Mouse (Mus musculus) forebrain, embryonic 15.5 days (tissue): Measurements from ENCODE around the gene Aff3. TPM values are rescaled to one million over a fixed set of nuclear protein-coding genes. Genes with fewer than 3 reads are reported as not detected.
A peak's percentile ranks its signal among the peaks of the same experiment; 100 is the strongest.

Experiments
- ATAC-seq: fragments of 200-750 bp; cut with Nextera tagmentation; replicated peaks from 2 replicates; pipeline ENCODE4 v1.8.0; 2017; ENCODE audit warnings: mild to moderate bottlenecking, moderate TSS enrichment, moderate library complexity
- H3K27ac ChIP-seq: fragments of 300-500 bp; sonication (generic); replicated peaks from 2 replicates; pipeline ENCODE4 v1.5.1; 2015; ENCODE audit warnings: mild to moderate bottlenecking, inconsistent platforms
- H3K27me3 ChIP-seq: fragments of 300-500 bp; sonication (generic); 2 replicates; pipeline ENCODE4 v1.6.1; 2015; ENCODE audit warnings: inconsistent platforms
- H3K36me3 ChIP-seq: fragments of 300-500 bp; sonication (generic); 2 replicates; pipeline ENCODE4 v1.6.1; 2015; ENCODE audit warnings: mild to moderate bottlenecking, inconsistent platforms
- H3K4me1 ChIP-seq: fragments of 300-500 bp; sonication (generic); 2 replicates; pipeline ENCODE4 v1.6.1; 2015; ENCODE audit warnings: inconsistent platforms
- H3K4me2 ChIP-seq: fragments of 300-500 bp; sonication (generic); replicated peaks from 2 replicates; pipeline ENCODE4 v1.6.1; 2015; ENCODE audit warnings: mild to moderate bottlenecking, inconsistent platforms
- H3K4me3 ChIP-seq: fragments of 300-500 bp; sonication (generic); 2 replicates; pipeline ENCODE4 v1.5.1; 2015; ENCODE audit warnings: mild to moderate bottlenecking, inconsistent platforms
- H3K9ac ChIP-seq: fragments of 300-500 bp; sonication (generic); replicated peaks from 2 replicates; pipeline ENCODE4 v1.6.1; 2015; ENCODE audit warnings: mild to moderate bottlenecking, inconsistent platforms
- H3K9me3 ChIP-seq: fragments of 300-500 bp; sonication (generic); 2 replicates; pipeline ENCODE4 v1.6.1; 2016; ENCODE audit warnings: inconsistent platforms
- WGBS: fragments of 180-500 bp; shearing (Covaris S2); methylation state at CpG from one replicate; pipeline ENCODE4 v1.1.7; 2015; ENCODE audit warnings: mixed read lengths; 5-methylcytosine and 5-hydroxymethylcytosine counted together
- polyA plus RNA-seq: library from polyadenylated mRNA; unstranded; fragments of >200 nt; fragmentation: Nextera tagmentation; extraction: Ambion mirVana; gene quantifications from 2 replicates; pipeline ENCODE4 v1.2.1, GENCODE M21; 2015

The Aff3 gene
- polyA plus RNA-seq, 1 experiment from 2014 or later = 36.9 TPM

DNA sequence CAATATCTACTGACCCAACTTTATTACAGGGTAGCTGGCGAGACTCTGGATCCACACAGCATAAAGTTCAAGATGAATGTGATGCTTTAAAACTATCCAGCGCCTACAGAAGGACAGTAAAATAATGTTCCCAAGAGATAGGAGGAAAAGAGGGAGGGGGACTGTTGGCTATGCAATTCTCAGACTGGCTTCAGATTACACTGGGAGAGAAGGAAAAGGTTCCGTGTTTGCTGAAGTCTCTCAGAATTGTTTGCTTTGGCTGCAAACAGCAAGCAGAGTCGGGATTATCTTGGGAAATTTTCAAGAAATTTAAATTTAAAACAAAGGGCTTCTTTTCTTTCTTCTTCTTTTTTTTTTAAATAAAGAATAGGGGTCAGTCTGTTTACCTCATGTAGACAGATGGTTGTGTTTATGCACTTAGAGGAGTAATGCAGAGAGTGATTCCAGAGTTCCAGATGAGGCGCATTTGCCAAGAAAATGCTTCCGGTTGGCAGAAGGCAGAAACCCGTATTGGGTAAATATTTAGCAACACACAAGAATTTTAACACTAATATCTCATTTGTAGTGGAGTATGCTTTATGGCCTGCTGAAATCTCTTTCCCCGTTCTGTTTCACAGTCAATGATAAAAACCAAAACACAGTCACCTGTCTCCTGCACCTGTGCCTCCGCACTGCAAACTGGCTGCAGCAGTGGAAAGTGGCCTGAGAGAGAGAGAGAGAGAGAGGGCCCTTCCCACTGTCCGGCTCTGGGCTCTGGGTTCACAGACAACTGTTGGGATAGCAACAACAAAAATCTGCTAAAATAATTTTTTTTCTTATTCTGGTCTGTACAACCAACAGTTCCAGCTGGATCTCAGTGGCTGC is 306.6 kb downstream of the Aff3 start:
- no peak overlapping the region for H3K4me2 ChIP-seq
- no peak overlapping the region for H3K9ac ChIP-seq
- peak; percentile 63 for ATAC-seq
- H3K27me3 ChIP-seq = no peaks in the 10 kb centered on the region
- H3K9me3 ChIP-seq = no peaks in the 10 kb centered on the region
- WGBS = 68% methylated on average over 10 of the region's 10 CpGs
- H3K4me3 ChIP-seq = no peak overlapping the region
- H3K36me3 ChIP-seq = no peaks in the 10 kb centered on the region
- H3K4me1 ChIP-seq = peaks cover 30% of the 10 kb centered on the region
- H3K27ac ChIP-seq = no peak overlapping the region

DNA sequence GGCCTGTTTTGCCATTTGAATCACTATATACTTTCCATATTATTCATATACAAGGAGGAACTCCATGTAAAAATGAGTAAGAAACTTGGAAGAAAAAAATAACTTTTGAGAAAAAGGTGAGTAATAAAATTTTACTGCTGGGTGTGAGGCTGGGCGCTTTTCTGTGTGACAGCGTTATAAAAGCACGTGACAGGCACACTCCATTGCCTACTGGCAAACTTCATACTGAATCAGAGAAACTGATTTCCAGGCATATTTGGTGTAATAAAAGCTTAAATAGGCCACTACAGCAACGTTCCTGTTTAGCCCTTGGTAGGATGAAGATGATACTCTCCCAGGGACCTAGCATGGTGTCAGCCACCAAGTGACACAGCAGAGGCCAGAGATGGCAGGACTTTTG is 310.2 kb downstream of the Aff3 start:
- H3K36me3 ChIP-seq = no peaks in the 10 kb centered on the region
- H3K9me3 ChIP-seq = no peaks in the 10 kb centered on the region
- no peaks in the 10 kb centered on the region for H3K27me3 ChIP-seq
- no peak overlapping the region for H3K4me3 ChIP-seq
- ATAC-seq = no peak
- H3K4me2 ChIP-seq = no peak overlapping the region
- H3K27ac ChIP-seq = no peak overlapping the region
- peaks cover 23% of the 10 kb centered on the region for H3K4me1 ChIP-seq
- WGBS = 86% methylated on average over 4 of the region's 4 CpGs
- H3K9ac ChIP-seq = no peak overlapping the region

GRCm38 (mm10) chr1:38347346-38347745 is 317.4 kb downstream of the Aff3 start:
- no peaks in the 10 kb centered on the region for H3K27me3 ChIP-seq
- no peak overlapping the region for H3K9ac ChIP-seq
- H3K27ac ChIP-seq = no peak overlapping the region
- H3K36me3 ChIP-seq = no peaks in the 10 kb centered on the region
- no peak overlapping the region for H3K4me3 ChIP-seq
- 85% methylated on average over 4 of the region's 4 CpGs for WGBS
- no peak overlapping the region for H3K4me2 ChIP-seq
- ATAC-seq = no peak
- H3K9me3 ChIP-seq = no peaks in the 10 kb centered on the region
- no peaks in the 10 kb centered on the region for H3K4me1 ChIP-seq

- no peaks in the 10 kb centered on the region for H3K36me3 ChIP-seq
- no peaks in the 10 kb centered on the region for H3K27me3 ChIP-seq
- H3K4me1 ChIP-seq = peaks cover 23% of the 10 kb centered on the region
- no peak for ATAC-seq
- 56% methylated on average over 7 of the region's 7 CpGs for WGBS
- no peak overlapping the region for H3K4me3 ChIP-seq
- H3K27ac ChIP-seq = 0 out of 2 replicates have a peak overlapping the region, but pooled peaks have one; percentile 5
- H3K9me3 ChIP-seq = no peaks in the 10 kb centered on the region
- H3K9ac ChIP-seq = no peak overlapping the region
- no peak overlapping the region for H3K4me2 ChIP-seq
Measured at GRCm38 (mm10) chr1:38334206-38334605, 330.5 kb downstream of the Aff3 start.

DNA sequence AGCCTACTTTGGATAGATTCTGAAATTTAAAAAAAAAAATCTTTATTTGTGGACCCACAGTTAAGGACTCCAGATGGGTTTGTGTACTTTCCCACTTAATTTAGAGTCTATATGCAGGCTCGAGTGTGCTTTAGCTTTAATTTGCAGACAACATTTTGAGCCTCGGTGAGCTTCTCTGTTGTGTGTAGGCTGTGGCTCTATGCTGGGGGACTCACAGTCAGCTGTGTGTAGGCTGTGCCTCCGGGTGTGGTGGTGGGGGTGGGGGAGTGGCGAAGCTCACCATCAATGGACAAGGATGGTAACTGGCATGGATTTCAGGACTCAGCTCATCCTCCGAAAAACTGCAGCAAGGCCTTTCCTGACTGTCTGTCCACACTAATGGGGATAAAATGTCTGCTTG is 331.8 kb downstream of the Aff3 start:
- no peak overlapping the region for H3K9ac ChIP-seq
- no peaks in the 10 kb centered on the region for H3K36me3 ChIP-seq
- H3K27me3 ChIP-seq = no peaks in the 10 kb centered on the region
- H3K4me2 ChIP-seq = no peak overlapping the region
- 94% methylated on average over 5 of the region's 5 CpGs for WGBS
- H3K9me3 ChIP-seq = no peaks in the 10 kb centered on the region
- no peak overlapping the region for H3K27ac ChIP-seq
- H3K4me3 ChIP-seq = no peak overlapping the region
- ATAC-seq = no peak
- H3K4me1 ChIP-seq = peaks cover 23% of the 10 kb centered on the region

- H3K27ac ChIP-seq = no peak overlapping the region
- H3K9me3 ChIP-seq = no peaks in the 10 kb centered on the region
- no peak overlapping the region for H3K9ac ChIP-seq
- no peaks in the 10 kb centered on the region for H3K27me3 ChIP-seq
- no peaks in the 10 kb centered on the region for H3K36me3 ChIP-seq
- peaks cover 15% of the 10 kb centered on the region for H3K4me1 ChIP-seq
- WGBS = 58% methylated on average over 5 of the region's 5 CpGs
- no peak overlapping the region for H3K4me2 ChIP-seq
- H3K4me3 ChIP-seq = no peak overlapping the region
- ATAC-seq = no peak
Measured at GRCm38 (mm10) chr1:38324206-38324605, 340.5 kb downstream of the Aff3 start.

- no peak overlapping the region for H3K27ac ChIP-seq
- ATAC-seq = no peak
- WGBS = 91% methylated on average over 8 of the region's 8 CpGs
- no peak overlapping the region for H3K4me2 ChIP-seq
- H3K4me1 ChIP-seq = peaks cover 15% of the 10 kb centered on the region
- no peak overlapping the region for H3K4me3 ChIP-seq
- no peaks in the 10 kb centered on the region for H3K36me3 ChIP-seq
- H3K27me3 ChIP-seq = no peaks in the 10 kb centered on the region
- no peak overlapping the region for H3K9ac ChIP-seq
- no peaks in the 10 kb centered on the region for H3K9me3 ChIP-seq
Measured at GRCm38 (mm10) chr1:38321861-38322260, 342.9 kb downstream of the Aff3 start.

DNA sequence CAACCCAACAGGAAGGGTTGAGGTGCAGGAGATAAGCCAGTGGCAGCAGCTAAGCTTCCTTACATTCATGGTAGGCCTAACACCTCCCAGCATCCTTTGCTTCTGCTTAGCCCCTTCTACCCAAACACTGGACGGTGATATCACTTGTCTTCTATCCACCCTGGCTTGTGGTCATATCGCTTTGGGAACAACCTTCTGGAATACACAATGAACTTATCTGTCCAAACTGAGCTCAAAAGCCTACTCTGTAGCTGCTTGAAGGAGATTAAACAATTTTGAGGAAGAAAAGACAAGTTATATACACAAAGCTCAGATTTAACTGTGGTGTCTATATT is 343.8 kb downstream of the Aff3 start:
- WGBS = 94% methylated on average over 2 of the region's 2 CpGs
- H3K27me3 ChIP-seq = no peaks in the 10 kb centered on the region
- no peaks in the 10 kb centered on the region for H3K9me3 ChIP-seq
- H3K4me2 ChIP-seq = no peak overlapping the region
- H3K4me3 ChIP-seq = no peak overlapping the region
- H3K9ac ChIP-seq = no peak overlapping the region
- no peak for ATAC-seq
- no peak overlapping the region for H3K27ac ChIP-seq
- peaks cover 15% of the 10 kb centered on the region for H3K4me1 ChIP-seq
- no peaks in the 10 kb centered on the region for H3K36me3 ChIP-seq

DNA sequence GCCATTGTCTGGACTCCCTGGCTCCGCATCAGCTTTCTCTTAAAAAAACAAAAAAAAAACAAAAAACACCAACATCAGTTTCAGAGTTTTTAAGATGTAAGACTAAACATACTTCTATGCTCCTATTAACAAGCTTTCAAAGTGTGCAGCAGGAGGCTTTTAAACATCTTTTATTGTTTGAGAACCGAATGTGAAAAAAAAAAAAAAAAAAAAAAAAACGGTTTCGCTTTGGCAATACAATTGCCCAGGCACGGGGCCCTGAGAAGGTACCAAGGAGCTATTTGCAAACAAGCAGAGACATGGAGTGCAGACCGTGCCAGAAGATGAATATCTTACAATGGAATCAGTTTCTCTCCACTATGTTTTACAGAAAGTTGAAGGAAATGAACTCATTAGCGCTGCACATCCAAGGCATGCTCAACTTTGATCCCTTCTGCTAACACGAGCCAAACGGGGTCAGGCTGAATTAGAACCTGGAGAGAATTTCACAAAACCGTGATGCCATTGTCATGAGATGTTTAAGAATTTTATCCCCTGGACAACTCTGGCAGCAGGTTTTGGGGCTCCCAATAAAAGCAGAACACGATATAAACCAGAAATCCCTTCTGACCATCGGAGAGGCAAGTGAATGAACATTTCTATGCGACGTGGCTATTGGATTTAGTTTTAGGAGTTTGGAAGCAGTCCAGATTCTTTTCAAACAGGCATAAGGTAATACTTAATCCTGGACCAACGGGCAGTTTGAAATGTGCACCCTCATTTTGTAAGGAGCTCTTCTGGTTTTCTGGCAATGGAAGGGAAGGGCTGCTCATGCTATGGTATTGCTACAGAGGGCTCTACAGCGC is 344.4 kb downstream of the Aff3 start:
- Histone ChIP-seq H3K36me3 (no peaks in the 10 kb centered on the region), H3K27me3 (no peaks in the 10 kb centered on the region), H3K27ac (no peak overlapping the region), H3K9ac (peak overlapping the region; percentile 13; the same call in 1 of the 2 replicates), H3K4me1 (peaks cover 15% of the 10 kb centered on the region), H3K4me3 (no peak overlapping the region; the same call in 1 of the 2 replicates), H3K4me2 (peak overlapping the region; percentile 27), H3K9me3 (no peaks in the 10 kb centered on the region)
- no peak for ATAC-seq
- 27% methylated on average over 16 of the region's 16 CpGs for WGBS

DNA sequence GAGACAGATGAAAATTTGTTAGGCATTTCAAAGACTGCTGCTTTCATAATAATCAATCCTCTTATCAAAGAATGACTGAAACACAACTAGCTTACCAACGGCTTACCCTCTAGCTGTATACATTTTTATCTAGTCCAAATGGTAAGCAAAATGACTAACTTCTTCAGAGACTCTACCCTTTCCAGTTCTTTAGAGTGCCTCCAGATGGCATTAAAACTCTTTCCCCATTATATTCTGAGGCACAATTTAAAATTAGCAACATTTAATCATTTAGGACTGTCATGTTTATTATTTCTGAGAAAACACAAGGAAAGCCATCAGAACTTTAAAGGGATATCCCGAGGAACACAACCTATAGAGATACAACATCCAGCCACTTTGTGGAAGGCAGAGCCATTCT is 346.1 kb downstream of the Aff3 start:
- H3K27ac ChIP-seq = no peak overlapping the region
- H3K4me2 ChIP-seq = no peak overlapping the region
- H3K27me3 ChIP-seq = no peaks in the 10 kb centered on the region
- no peak overlapping the region for H3K4me3 ChIP-seq
- H3K9me3 ChIP-seq = no peaks in the 10 kb centered on the region
- peaks cover 15% of the 10 kb centered on the region for H3K4me1 ChIP-seq
- no peaks in the 10 kb centered on the region for H3K36me3 ChIP-seq
- no peak overlapping the region for H3K9ac ChIP-seq
- ATAC-seq = no peak
- WGBS = 83% methylated on average over 2 of the region's 2 CpGs

DNA sequence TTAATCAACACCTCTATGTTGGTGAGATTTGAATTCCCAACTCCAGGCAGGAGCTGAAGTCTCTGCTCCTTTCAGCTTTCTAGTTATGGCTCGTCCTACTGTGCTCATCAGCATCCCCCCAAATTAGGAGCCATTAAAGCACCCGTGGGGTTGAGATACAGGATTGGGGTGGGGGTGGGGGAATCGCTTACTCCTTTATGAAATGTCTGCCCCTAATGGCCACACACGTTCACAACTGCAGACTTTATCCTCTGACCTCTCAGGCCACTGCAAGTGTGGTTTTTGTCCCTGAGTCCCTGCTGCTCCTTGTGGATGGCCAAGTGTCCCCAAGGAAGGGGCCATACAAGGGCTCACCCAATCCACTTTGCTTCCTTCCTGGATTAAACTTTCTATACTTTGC is 348.8 kb downstream of the Aff3 start:
- Histone ChIP-seq H3K9me3 (no peaks in the 10 kb centered on the region), H3K36me3 (no peaks in the 10 kb centered on the region), H3K4me3 (no peak overlapping the region), H3K27ac (no peak overlapping the region), H3K9ac (no peak overlapping the region), H3K4me2 (no peak overlapping the region), H3K4me1 (peaks cover 15% of the 10 kb centered on the region), H3K27me3 (no peaks in the 10 kb centered on the region)
- ATAC-seq = no peak
- WGBS = 66% methylated on average over 4 of the region's 4 CpGs

DNA sequence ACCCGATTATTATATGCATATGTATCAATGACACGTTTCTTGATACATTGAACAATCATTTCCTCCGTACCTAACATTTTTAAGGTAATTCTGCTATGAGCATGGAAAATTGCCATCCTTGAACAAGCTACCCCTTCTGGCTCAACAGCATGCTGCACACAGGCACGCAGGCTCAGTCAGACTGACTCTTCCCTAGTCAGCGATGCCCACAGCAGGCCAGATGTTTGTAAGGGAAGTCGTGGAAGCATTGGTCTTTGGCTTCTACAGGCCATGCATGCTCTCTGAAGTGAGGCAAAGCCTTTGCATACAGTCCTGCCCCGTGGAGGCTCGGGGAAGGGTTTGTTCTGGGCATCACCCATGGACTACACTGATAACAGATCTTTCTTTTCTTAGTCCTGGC is 354.3 kb downstream of the Aff3 start:
- Histone ChIP-seq H3K36me3 (no peaks in the 10 kb centered on the region), H3K4me1 (peaks cover 19% of the 10 kb centered on the region), H3K4me2 (no peak overlapping the region), H3K27ac (no peak overlapping the region), H3K9ac (no peak overlapping the region), H3K4me3 (no peak overlapping the region), H3K9me3 (no peaks in the 10 kb centered on the region), H3K27me3 (no peaks in the 10 kb centered on the region)
- ATAC-seq = no peak
- 90% methylated on average over 8 of the region's 8 CpGs for WGBS
